Mouse (Mus musculus): ENCODE data around the gene C2cd5. TPM values are rescaled to one million over a fixed set of nuclear protein-coding genes. Genes with fewer than 3 reads are reported as not detected.

C2cd5 gene
- total RNA-seq, 2 experiments from 2014 or later: 24.6 to 81.5 TPM

DNA sequence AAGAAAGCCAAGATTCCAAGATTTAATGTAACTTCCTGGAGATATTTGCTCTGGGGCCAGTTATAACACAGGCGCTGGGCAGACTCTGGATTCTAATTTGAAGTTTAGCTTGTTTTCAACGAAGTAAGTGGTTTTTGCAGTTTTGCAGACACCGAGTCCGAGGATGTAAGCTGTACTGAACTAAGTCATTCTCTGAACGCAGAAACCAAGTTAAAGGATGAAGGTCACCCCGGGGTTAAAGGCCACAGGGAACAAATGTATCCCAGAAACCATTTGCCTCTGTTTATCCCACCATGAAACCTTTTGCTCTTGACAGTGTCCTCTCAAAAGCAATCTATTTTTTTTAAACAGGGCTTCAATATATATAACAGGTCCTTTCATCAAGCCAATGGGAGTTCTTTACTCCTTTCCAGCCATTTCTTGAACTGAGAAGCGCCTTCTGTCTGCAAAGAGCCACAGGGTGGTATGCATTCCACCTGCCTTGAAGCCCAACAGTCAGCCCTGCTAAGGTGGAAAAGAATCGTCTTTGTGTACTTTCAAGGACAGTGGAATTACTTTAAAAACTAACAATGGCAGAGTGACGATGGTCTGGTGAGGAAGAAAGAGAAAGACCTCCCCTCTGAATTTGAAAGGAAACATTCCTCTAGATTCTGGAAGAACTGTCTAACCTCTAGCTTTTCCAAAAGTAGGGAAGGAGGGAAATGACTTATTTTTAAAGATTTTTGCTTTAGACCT, 138.1 kb downstream of the C2cd5 start:
- no peak for ATAC-seq (replicated peaks; ENCODE audit: low FRiP score, low TSS enrichment, poor library complexity, severe bottlenecking)

Other genes with a start within 250 kb of the C2cd5 start
- 1.1 TPM in 1 of 2 replicates, not detected in the other for gene St8sia1, start 135.7 kb downstream of the C2cd5 start, total RNA-seq (2014; fragmentation: Nextera tagmentation)
- gene St8sia1, start 135.7 kb downstream of the C2cd5 start, total RNA-seq (2017): not detected in 2 replicates
- 65.0 and 74.2 TPM in 2 replicates for gene Etnk1, start 67.1 kb upstream of the C2cd5 start, total RNA-seq (2014; fragmentation: Nextera tagmentation)
- gene Etnk1, start 67.1 kb upstream of the C2cd5 start, total RNA-seq (2017): 86.4 and 108 TPM in 2 replicates